Mouse (Mus musculus) duodenum, adult 2 months (tissue): Measurements from ENCODE around the gene Mum1l1. TPM values are rescaled to one million over a fixed set of nuclear protein-coding genes. Genes with fewer than 3 reads are reported as not detected.

Experiments used
- polyA plus RNA-seq: library from polyadenylated mRNA; depleted of rRNA; stranded (reverse); fragments of >200 nt; gene quantifications from 2 replicates; pipeline ENCODE4 v1.2.3, GENCODE M21; 2012; ENCODE audit warnings: low replicate concordance; rRNA removed

Mum1l1 gene
- not detected in 2 replicates for polyA plus RNA-seq

GRCm38 (mm10) chrX:139209829-139210225, at the start of gene Mum1l1:
TSS of gene Mum1l1 (plus strand) at chrX:139210042.

GRCm38 (mm10) chrX:139178928-139179327, 30.9 kb upstream of the Mum1l1 start, which contains the start of gene 4933428M09Rik:
TSS of gene 4933428M09Rik (plus strand) at chrX:139179228.

Other genes starting within 250 kb of the Mum1l1 start
- gene Serpina7, start 124.8 kb upstream of the Mum1l1 start, polyA plus RNA-seq, result not detected in 2 replicates
- gene 4930513O06Rik, start 123.8 kb upstream of the Mum1l1 start, polyA plus RNA-seq, result not detected in 2 replicates
- gene 4933428M09Rik, start 30.8 kb upstream of the Mum1l1 start, polyA plus RNA-seq, result not detected in 2 replicates
- gene Trap1a, start 123.6 kb downstream of the Mum1l1 start, polyA plus RNA-seq, result not detected in 2 replicates